Mouse (Mus musculus): ENCODE measurements at regions not wholly inside any gene's neighbourhood (a gene's known extent, or its start where the extent isn't known, plus 50 kb on each side); places are given as distances from the start of the nearest gene placed in this dataset.
A peak's percentile ranks its signal among the peaks of the same experiment; 100 is the strongest.

GRCm38 (mm10) chr3:81701974-81702697 lies 230.3 kb upstream of the Ctso start:
- no peaks in the 10 kb centered on the region for H3K9me3 ChIP-seq (replicated peaks; ENCODE audit: control insufficient read depth, low read length)

GRCm38 (mm10) chr3:81718911-81719310 lies 213.5 kb upstream of the Ctso start:
- no peaks in the 10 kb centered on the region for H3K36me3 ChIP-seq (ENCODE audit: control insufficient read depth, insufficient read depth, low read length)
- no peaks in the 10 kb centered on the region for H3K27me3 ChIP-seq (replicated peaks; ENCODE audit: control insufficient read depth, insufficient read depth, low read length)
- ATAC-seq: no peak
- H3K4me1 ChIP-seq (ENCODE audit: control insufficient read depth, insufficient read depth, low read length): no peaks in the 10 kb centered on the region
- no peak overlapping the region for H3K4me3 ChIP-seq (ENCODE audit: low read depth, low read length)
- 98% methylated on average over 1 of the region's 1 CpGs for WGBS
- DNase-seq (ENCODE audit: low spot score): no peak
- H3K27ac ChIP-seq (ENCODE audit: low read depth, low read length): no peak overlapping the region
- H3K4me2 ChIP-seq (ENCODE audit: low read length): no peak overlapping the region
- no peaks in the 10 kb centered on the region for H3K9me3 ChIP-seq (replicated peaks; ENCODE audit: control insufficient read depth, low read length)
- no peak overlapping the region for H3K9ac ChIP-seq (ENCODE audit: low read length)

More at GRCm38 (mm10) chr3:81701974-81702697, 230.3 kb upstream of the Ctso start:
- ATAC-seq: no peak
- Histone ChIP-seq H3K4me2 (ENCODE audit: low read length) (no peak overlapping the region), H3K4me1 (ENCODE audit: control insufficient read depth, insufficient read depth, low read length) (no peaks in the 10 kb centered on the region), H3K27me3 (replicated peaks; ENCODE audit: control insufficient read depth, insufficient read depth, low read length) (no peaks in the 10 kb centered on the region), H3K27ac (ENCODE audit: low read depth, low read length) (no peak overlapping the region), H3K9ac (ENCODE audit: low read length) (no peak overlapping the region), H3K36me3 (ENCODE audit: control insufficient read depth, insufficient read depth, low read length) (no peaks in the 10 kb centered on the region), H3K4me3 (ENCODE audit: low read depth, low read length) (no peak overlapping the region)
- DNase-seq (ENCODE audit: low spot score): peak; percentile 17
- 46% methylated on average over 1 of the region's 1 CpGs for WGBS

- peak; percentile 58 for DNase-seq (ENCODE audit: low spot score)
Measured at GRCm38 (mm10) chr3:81735463-81735862, 196.9 kb upstream of the Ctso start.

GRCm38 (mm10) chr3:81736838-81737237 lies 195.6 kb upstream of the Ctso start:
- H3K9me3 ChIP-seq (replicated peaks; ENCODE audit: control insufficient read depth, low read length): no peaks in the 10 kb centered on the region
- H3K27ac ChIP-seq (ENCODE audit: low read depth, low read length): no peak overlapping the region
- DNase-seq (ENCODE audit: low spot score) (no peak), ATAC-seq (no peak)
- no peaks in the 10 kb centered on the region for H3K36me3 ChIP-seq (ENCODE audit: control insufficient read depth, insufficient read depth, low read length)
- no peaks in the 10 kb centered on the region for H3K4me1 ChIP-seq (ENCODE audit: control insufficient read depth, insufficient read depth, low read length)
- no peak overlapping the region for H3K4me3 ChIP-seq (ENCODE audit: low read depth, low read length)
- no peaks in the 10 kb centered on the region for H3K27me3 ChIP-seq (replicated peaks; ENCODE audit: control insufficient read depth, insufficient read depth, low read length)
- H3K4me2 ChIP-seq (ENCODE audit: low read length): no peak overlapping the region
- no peak overlapping the region for H3K9ac ChIP-seq (ENCODE audit: low read length)

More at GRCm38 (mm10) chr3:81735463-81735862, 196.9 kb upstream of the Ctso start:
- Histone ChIP-seq H3K9ac (ENCODE audit: low read length) (no peak overlapping the region), H3K27me3 (replicated peaks; ENCODE audit: control insufficient read depth, insufficient read depth, low read length) (no peaks in the 10 kb centered on the region), H3K36me3 (ENCODE audit: control insufficient read depth, insufficient read depth, low read length) (no peaks in the 10 kb centered on the region), H3K9me3 (replicated peaks; ENCODE audit: control insufficient read depth, low read length) (no peaks in the 10 kb centered on the region), H3K4me2 (ENCODE audit: low read length) (no peak overlapping the region), H3K27ac (ENCODE audit: low read depth, low read length) (no peak overlapping the region), H3K4me3 (ENCODE audit: low read depth, low read length) (no peak overlapping the region), H3K4me1 (ENCODE audit: control insufficient read depth, insufficient read depth, low read length) (no peaks in the 10 kb centered on the region)
- WGBS: 67% methylated on average over 8 of the region's 8 CpGs
- ATAC-seq: no peak; the same call in 1 of the 2 replicates

GRCm38 (mm10) chr3:81742124-81742523 lies 190.3 kb upstream of the Ctso start:
- Histone ChIP-seq H3K4me2 (ENCODE audit: low read length) (no peak overlapping the region), H3K27ac (ENCODE audit: low read depth, low read length) (no peak overlapping the region), H3K4me1 (ENCODE audit: control insufficient read depth, insufficient read depth, low read length) (no peaks in the 10 kb centered on the region), H3K36me3 (ENCODE audit: control insufficient read depth, insufficient read depth, low read length) (no peaks in the 10 kb centered on the region), H3K27me3 (replicated peaks; ENCODE audit: control insufficient read depth, insufficient read depth, low read length) (no peaks in the 10 kb centered on the region), H3K9ac (ENCODE audit: low read length) (no peak overlapping the region), H3K4me3 (ENCODE audit: low read depth, low read length) (no peak overlapping the region), H3K9me3 (replicated peaks; ENCODE audit: control insufficient read depth, low read length) (no peaks in the 10 kb centered on the region)
- no peak for ATAC-seq
- DNase-seq (ENCODE audit: low spot score): no peak
- WGBS: 56% methylated on average over 5 of the region's 5 CpGs

GRCm38 (mm10) chr3:81750164-81750563 lies 182.2 kb upstream of the Ctso start:
- no peak overlapping the region for H3K4me2 ChIP-seq (ENCODE audit: low read length)
- H3K4me3 ChIP-seq (ENCODE audit: low read depth, low read length): no peak overlapping the region
- no peaks in the 10 kb centered on the region for H3K9me3 ChIP-seq (replicated peaks; ENCODE audit: control insufficient read depth, low read length)
- no peak for DNase-seq (ENCODE audit: low spot score)
- no peak for ATAC-seq
- no peak overlapping the region for H3K27ac ChIP-seq (ENCODE audit: low read depth, low read length)
- no peaks in the 10 kb centered on the region for H3K36me3 ChIP-seq (ENCODE audit: control insufficient read depth, insufficient read depth, low read length)
- no peaks in the 10 kb centered on the region for H3K27me3 ChIP-seq (replicated peaks; ENCODE audit: control insufficient read depth, insufficient read depth, low read length)
- H3K9ac ChIP-seq (ENCODE audit: low read length): no peak overlapping the region
- no peaks in the 10 kb centered on the region for H3K4me1 ChIP-seq (ENCODE audit: control insufficient read depth, insufficient read depth, low read length)
- 43% methylated on average over 1 of the region's 1 CpGs for WGBS

- Histone ChIP-seq H3K4me3 (ENCODE audit: low read depth, low read length) (no peak overlapping the region), H3K9me3 (replicated peaks; ENCODE audit: control insufficient read depth, low read length) (no peaks in the 10 kb centered on the region), H3K9ac (ENCODE audit: low read length) (no peak overlapping the region), H3K4me1 (ENCODE audit: control insufficient read depth, insufficient read depth, low read length) (no peaks in the 10 kb centered on the region), H3K27ac (ENCODE audit: low read depth, low read length) (no peak overlapping the region), H3K4me2 (ENCODE audit: low read length) (no peak overlapping the region), H3K27me3 (replicated peaks; ENCODE audit: control insufficient read depth, insufficient read depth, low read length) (no peaks in the 10 kb centered on the region), H3K36me3 (ENCODE audit: control insufficient read depth, insufficient read depth, low read length) (no peaks in the 10 kb centered on the region)
- WGBS: 76% methylated on average over 4 of the region's 4 CpGs
- DNase-seq (ENCODE audit: low spot score) (no peak), ATAC-seq (no peak)
Measured at GRCm38 (mm10) chr3:81752955-81753354, 179.4 kb upstream of the Ctso start.

- WGBS: 81% methylated on average over 3 of the region's 3 CpGs
- H3K4me1 ChIP-seq (ENCODE audit: control insufficient read depth, insufficient read depth, low read length): no peaks in the 10 kb centered on the region
- no peaks in the 10 kb centered on the region for H3K27me3 ChIP-seq (replicated peaks; ENCODE audit: control insufficient read depth, insufficient read depth, low read length)
- H3K27ac ChIP-seq (ENCODE audit: low read depth, low read length): no peak overlapping the region
- no peaks in the 10 kb centered on the region for H3K36me3 ChIP-seq (ENCODE audit: control insufficient read depth, insufficient read depth, low read length)
- H3K9me3 ChIP-seq (replicated peaks; ENCODE audit: control insufficient read depth, low read length): no peaks in the 10 kb centered on the region
- no peak for DNase-seq (ENCODE audit: low spot score)
- H3K4me2 ChIP-seq (ENCODE audit: low read length): no peak overlapping the region
- no peak overlapping the region for H3K4me3 ChIP-seq (ENCODE audit: low read depth, low read length)
- ATAC-seq: no peak
- no peak overlapping the region for H3K9ac ChIP-seq (ENCODE audit: low read length)
Measured at GRCm38 (mm10) chr3:81760383-81760782, 172.0 kb upstream of the Ctso start.

GRCm38 (mm10) chr3:81760914-81761313 lies 171.5 kb upstream of the Ctso start:
- Histone ChIP-seq H3K27ac (ENCODE audit: low read depth, low read length) (no peak overlapping the region), H3K4me1 (ENCODE audit: control insufficient read depth, insufficient read depth, low read length) (no peaks in the 10 kb centered on the region), H3K4me2 (ENCODE audit: low read length) (no peak overlapping the region), H3K36me3 (ENCODE audit: control insufficient read depth, insufficient read depth, low read length) (no peaks in the 10 kb centered on the region), H3K9ac (ENCODE audit: low read length) (no peak overlapping the region), H3K27me3 (replicated peaks; ENCODE audit: control insufficient read depth, insufficient read depth, low read length) (no peaks in the 10 kb centered on the region), H3K9me3 (replicated peaks; ENCODE audit: control insufficient read depth, low read length) (no peaks in the 10 kb centered on the region), H3K4me3 (ENCODE audit: low read depth, low read length) (no peak overlapping the region)
- WGBS: 28% methylated on average over 2 of the region's 2 CpGs
- DNase-seq (ENCODE audit: low spot score) (peak; percentile 44), ATAC-seq (peak; percentile 71)
